In genomic region chr2:35309906-35310493, GRCm38 (mm10) we compare ENCODE assay signal across 26 mouse cellular contexts. TPM values are rescaled to one million over a fixed set of nuclear protein-coding genes. Genes with fewer than 3 reads are reported as not detected.
"Had no signal": no experiment of that assay in that cellular context is flagged by ENCODE, and none has a peak within 500 bp of the region (broad histone marks: within the 10 kb centered on the region; RNA-seq: fewer than 3 reads in every experiment).

No protein-coding gene starts in this region.

- H3K36me3 ChIP-seq: limb, embryonic 10.5 days had no signal

- H3K27me3 ChIP-seq: limb, embryonic 13.5 days had no signal

- DNase-seq: kidney, adult 18-20 months; kidney, adult 9 months; kidney, postnatal 14 days; kidney, postnatal 4 days; layer of hippocampus, adult 9-11 months; liver; liver, postnatal 0 days; lung, embryonic 14.5 days; lung, postnatal 10 days; lung, postnatal 4 days; midbrain, embryonic 14.5 days; retina, postnatal 1 day; right cerebral cortex, postnatal 25 days; thymus, adult 18-20 months; thymus, postnatal 36 days had no signal

- H3K9ac ChIP-seq: limb, embryonic 13.5 days; liver, embryonic 14.5 days; liver, postnatal 0 days; lung, embryonic 14.5 days had no signal

- H3K9me3 ChIP-seq: limb, embryonic 10.5 days; limb, embryonic 13.5 days had no signal

- ATAC-seq: liver, postnatal 0 days had no signal

- H3K4me3 ChIP-seq: layer of hippocampus, adult 2 months; limb, embryonic 10.5 days; limb, embryonic 13.5 days had no signal

- H3K4me2 ChIP-seq: limb, embryonic 13.5 days; lung, embryonic 14.5 days; midbrain, embryonic 11.5 days had no signal

- H3K27ac ChIP-seq: layer of hippocampus, adult 2 months; limb, embryonic 10.5 days; limb, embryonic 13.5 days; liver, embryonic 14.5 days had no signal

RNA-seq across cellular contexts. Expression of gene 4930568D16Rik, which starts 57.5 kb away (rescaled TPM):
- polyA plus RNA-seq: kidney, embryonic 16.5 days; limb, embryonic 10.5 days; limb, embryonic 13.5 days; liver, embryonic 14.5 days; liver, postnatal 0 days; lung, embryonic 14.5 days; midbrain, embryonic 11.5 days; midbrain, embryonic 14.5 days; midbrain, postnatal 0 days; neural tube, embryonic 11.5 days; neural tube, embryonic 14.5 days; stomach, embryonic 14.5 days; urinary bladder, adult 2 months had no signal
